In the genomic region with DNA sequence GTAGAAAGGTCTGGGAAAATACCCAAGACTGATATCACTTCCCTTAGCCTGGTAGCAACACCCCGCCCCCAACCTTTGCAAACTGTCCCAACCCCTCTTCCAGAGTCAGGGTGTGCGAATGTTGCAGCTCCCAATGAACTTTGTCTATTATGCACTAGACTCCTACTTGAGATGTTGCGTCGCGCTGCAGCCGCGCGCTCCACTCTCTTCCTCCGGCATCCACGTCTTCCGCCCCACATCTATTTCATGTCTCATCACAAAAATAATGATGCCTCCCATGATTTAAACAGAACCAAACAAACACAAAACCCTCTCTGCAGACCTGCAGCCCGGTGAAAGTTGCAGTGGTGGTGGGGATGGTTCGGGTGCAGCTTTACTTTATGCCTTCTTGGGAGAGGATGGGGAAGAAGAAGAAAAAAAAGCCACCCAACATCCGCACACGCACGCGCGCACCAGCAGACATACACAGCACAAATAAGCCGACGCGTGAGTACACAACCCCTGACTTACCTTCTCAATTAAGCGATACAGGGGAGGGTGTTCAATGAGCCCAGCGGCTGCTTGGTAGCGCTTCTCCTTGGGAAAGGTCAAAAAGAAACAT, we compare ENCODE assay signal across 8 mouse cellular contexts.
DNase-seq lines count a peak whose midpoint lies in the region; ATAC-seq and TF ChIP-seq lines count a peak whose summit lies in the region.

No protein-coding gene starts in this region.

- no peak for TF ChIP-seq POLR2A in embryonic fibroblast, embryonic 13.5 days (IDR thresholded peaks at IDR 0.05; ENCODE audit: low read depth, low read length)
- no peak for TF ChIP-seq POLR2A in olfactory bulb, adult 2 months (IDR thresholded peaks at IDR 0.05; ENCODE audit: insufficient read depth, low read depth, low read length)

- peak; percentile 12; the same call in 1 of the 2 replicates for ATAC-seq in lung, embryonic 14.5 days (ENCODE audit: insufficient read depth)
- ATAC-seq in limb, embryonic 11.5 days (ENCODE audit: insufficient number of reproducible peaks, low FRiP score, low TSS enrichment, low read depth): peak; percentile 22; the same call in 1 of the 2 replicates
- ATAC-seq in granulocyte monocyte progenitor cell, adult 5-6 weeks (replicated peaks; ENCODE audit: poor library complexity, severe bottlenecking): no peak
- no peak for ATAC-seq in activated CD4-positive, CD25-positive, alpha-beta regulatory T cell, adult 4 months

- H3K27ac ChIP-seq in lung, embryonic 14.5 days (ENCODE audit: low read depth): no peak overlapping the region
- no peak overlapping the region for H3K27ac ChIP-seq in embryonic fibroblast, embryonic 13.5 days (ENCODE audit: insufficient read depth, low read length)
- H3K27ac ChIP-seq in limb, embryonic 11.5 days (replicated peaks; ENCODE audit: low read depth, low read length): no peak overlapping the region
- peak overlapping the region; percentile 53 for H3K27ac ChIP-seq in olfactory bulb, adult 2 months (ENCODE audit: insufficient read depth, low read depth, low read length)

- peak; percentile 33 for DNase-seq in lung, embryonic 14.5 days
- no peak for DNase-seq in lung, postnatal 4 days
- peak; percentile 41 for DNase-seq in limb, embryonic 11.5 days (ENCODE audit: low spot score)
- no peak for DNase-seq in lung, postnatal 36 days

- peak overlapping the region; percentile 41 for H3K9ac ChIP-seq in lung, embryonic 14.5 days
- H3K9ac ChIP-seq in limb, embryonic 11.5 days (ENCODE audit: low read length): peak overlapping the region; percentile 8

- under 1% methylated on average over 24 of the region's 24 CpGs for WGBS in lung, embryonic 14.5 days
- WGBS in limb, embryonic 11.5 days: under 1% methylated on average over 24 of the region's 24 CpGs
- 1% methylated on average over 24 of the region's 24 CpGs for WGBS in olfactory bulb, adult 2 months

- peak overlapping the region; percentile 75 for H3K4me2 ChIP-seq in lung, embryonic 14.5 days
- H3K4me2 ChIP-seq in limb, embryonic 11.5 days (ENCODE audit: low read depth, severe bottlenecking): peak overlapping the region; percentile 55

- peaks cover 4% of the 10 kb centered on the region; the same call in 1 of the 2 replicates for H3K4me1 ChIP-seq in lung, embryonic 14.5 days (ENCODE audit: insufficient read depth)
- H3K4me1 ChIP-seq in embryonic fibroblast, embryonic 13.5 days (ENCODE audit: control insufficient read depth, insufficient read depth, low read length): no peaks in the 10 kb centered on the region
- H3K4me1 ChIP-seq in limb, embryonic 11.5 days (ENCODE audit: control insufficient read depth, insufficient read depth, low read length): peaks cover 7% of the 10 kb centered on the region; the same call in 1 of the 2 replicates
- H3K4me1 ChIP-seq in olfactory bulb, adult 2 months (ENCODE audit: control insufficient read depth, insufficient read depth, low read length): peaks cover 20% of the 10 kb centered on the region

- H3K9me3 ChIP-seq in lung, embryonic 14.5 days (ENCODE audit: low read depth, low read length): no peaks in the 10 kb centered on the region
- H3K9me3 ChIP-seq in limb, embryonic 11.5 days (ENCODE audit: control insufficient read depth, low read length): no peaks in the 10 kb centered on the region

- TF ChIP-seq CTCF in lung, embryonic 14.5 days (IDR thresholded peaks at IDR 0.05; ENCODE audit: low read depth): no peak
- no peak for TF ChIP-seq CTCF in embryonic fibroblast, embryonic 13.5 days (IDR thresholded peaks at IDR 0.05; ENCODE audit: borderline replicate concordance, insufficient read depth, low read length)
- TF ChIP-seq CTCF in olfactory bulb, adult 2 months (IDR thresholded peaks at IDR 0.05; ENCODE audit: insufficient read depth, low read depth, low read length): no peak

- H3K36me3 ChIP-seq in lung, embryonic 14.5 days (ENCODE audit: insufficient read depth): no peaks in the 10 kb centered on the region
- H3K36me3 ChIP-seq in limb, embryonic 11.5 days (ENCODE audit: control insufficient read depth, insufficient read depth, low read length): no peaks in the 10 kb centered on the region

- H3K4me3 ChIP-seq in lung, embryonic 14.5 days (ENCODE audit: low read depth, low read length): peak overlapping the region; percentile 41
- H3K4me3 ChIP-seq in embryonic fibroblast, embryonic 13.5 days (ENCODE audit: insufficient read depth, low read length): peak overlapping the region; percentile 33
- peak overlapping the region; percentile 30 for H3K4me3 ChIP-seq in limb, embryonic 11.5 days (ENCODE audit: low read depth, low read length)
- peak overlapping the region; percentile 53 for H3K4me3 ChIP-seq in olfactory bulb, adult 2 months (ENCODE audit: insufficient read depth, low read depth, low read length)

- peaks cover 3% of the 10 kb centered on the region; the same call in 1 of the 2 replicates for H3K27me3 ChIP-seq in lung, embryonic 14.5 days (ENCODE audit: insufficient read depth, low read length)
- peaks cover 6% of the 10 kb centered on the region; the same call in 1 of the 2 replicates for H3K27me3 ChIP-seq in limb, embryonic 11.5 days (ENCODE audit: control insufficient read depth, insufficient read depth, low read length)

Comparison
In these comparisons a context has a peak if more than half of its experiments do, and no peak if none do; other contexts are left out.
1. DNase-seq: peak in lung, embryonic 14.5 days (single experiment) and limb, embryonic 11.5 days (single experiment); none in lung, postnatal 4 days (0 of 2) and lung, postnatal 36 days (single experiment).
2. ATAC-seq: peak in lung, embryonic 14.5 days (single experiment) and limb, embryonic 11.5 days (single experiment); none in granulocyte monocyte progenitor cell, adult 5-6 weeks (single experiment) and activated CD4-positive, CD25-positive, alpha-beta regulatory T cell, adult 4 months (single experiment).
3. Peak in every context shown above with its lines, with median percentiles within 50 percentile points of each other: H3K4me3 ChIP-seq.